Mouse (Mus musculus): Measurements from ENCODE around the gene Cenph. TPM values are rescaled to one million over a fixed set of nuclear protein-coding genes. Genes with fewer than 3 reads are reported as not detected.

The Cenph gene
- polyA plus RNA-seq, 1 experiment from 2014 or later: 31.4 TPM

Other genes starting within 250 kb of the Cenph start
- 86.9 and 89.1 TPM in 2 replicates for gene Ocln, start 223.2 kb downstream of the Cenph start, polyA plus RNA-seq (2015; fragmentation: Nextera tagmentation; extraction: Ambion mirVana)
- gene Marveld2, start 158.9 kb downstream of the Cenph start, polyA plus RNA-seq (2015; fragmentation: Nextera tagmentation; extraction: Ambion mirVana): 27.3 and 27.4 TPM in 2 replicates
- 258 and 271 TPM in 2 replicates for gene Ak6, start 124.9 kb downstream of the Cenph start, polyA plus RNA-seq (2015; fragmentation: Nextera tagmentation; extraction: Ambion mirVana)
- gene Rad17, start 124.8 kb downstream of the Cenph start, polyA plus RNA-seq (2015; fragmentation: Nextera tagmentation; extraction: Ambion mirVana): 17.1 and 19.3 TPM in 2 replicates
- 5.7 and 9.1 TPM in 2 replicates for gene Taf9, start 124.3 kb downstream of the Cenph start, polyA plus RNA-seq (2015; fragmentation: Nextera tagmentation; extraction: Ambion mirVana)
- 6.9 and 7.3 TPM in 2 replicates for gene Ccdc125, start 106.2 kb downstream of the Cenph start, polyA plus RNA-seq (2015; fragmentation: Nextera tagmentation; extraction: Ambion mirVana)
- 78.4 and 79.1 TPM in 2 replicates for gene Cdk7, start 45.0 kb downstream of the Cenph start, polyA plus RNA-seq (2015; fragmentation: Nextera tagmentation; extraction: Ambion mirVana)
- 253 and 271 TPM in 2 replicates for gene Mrps36, start 31.2 kb downstream of the Cenph start, polyA plus RNA-seq (2015; fragmentation: Nextera tagmentation; extraction: Ambion mirVana)
- 204 and 217 TPM in 2 replicates for gene Ccnb1, start 10.7 kb upstream of the Cenph start, polyA plus RNA-seq (2015; fragmentation: Nextera tagmentation; extraction: Ambion mirVana)
- gene Slc30a5, start 57.5 kb upstream of the Cenph start, polyA plus RNA-seq (2015; fragmentation: Nextera tagmentation; extraction: Ambion mirVana): 68.7 and 68.9 TPM in 2 replicates